In genomic region chr5:5421439-5421838, GRCm38 (mm10) we compare ENCODE assay signal across 24 mouse cellular contexts.
A peak's percentile ranks its signal among the peaks of the same experiment; 100 is the strongest.
DNase-seq lines count a peak whose midpoint lies in the region.
"Had no signal": no experiment of that assay in that cellular context is flagged by ENCODE, and none has a peak within 500 bp of the region (broad histone marks: within the 10 kb centered on the region; RNA-seq: fewer than 3 reads in every experiment).

No protein-coding gene starts in this region.

- no peaks in the 10 kb centered on the region for H3K27me3 ChIP-seq in splenic B cell, adult 2 months (ENCODE audit: control insufficient read depth, insufficient read depth, low read length, poor library complexity, severe bottlenecking)
- H3K27me3 ChIP-seq: embryonic facial prominence, embryonic 13.5 days; forebrain, embryonic 12.5 days; forebrain, embryonic 15.5 days; heart, embryonic 13.5 days; Patski had no signal

- no peaks in the 10 kb centered on the region for H3K36me3 ChIP-seq in splenic B cell, adult 2 months (ENCODE audit: control insufficient read depth, insufficient read depth, low read length, poor library complexity, severe bottlenecking)
- H3K36me3 ChIP-seq: embryonic facial prominence, embryonic 10.5 days; embryonic facial prominence, embryonic 13.5 days; forebrain, embryonic 12.5 days; forebrain, embryonic 15.5 days; heart, embryonic 10.5 days; heart, embryonic 13.5 days had no signal

- peak; percentile 32 for DNase-seq in A20 (ENCODE audit: low read depth, low spot score)
- peak; percentile 68 for DNase-seq in adipocyte (ENCODE audit: low spot score)
- peak; percentile 34 for DNase-seq in splenic B cell, adult 2 months (ENCODE audit: low read depth, low spot score)
- DNase-seq in right cerebral cortex, postnatal 25 days: no peak
- DNase-seq in thymus, postnatal 4 days: no peak
- DNase-seq in retina, embryonic 14.5 days (ENCODE audit: low spot score): no peak
- DNase-seq: adrenal gland, adult 2 months; adrenal gland, postnatal 14 days; cerebellum, adult 11-12 months; cerebellum, adult 8-10 months; cerebellum, postnatal 10 days; cerebellum, postnatal 36 days; embryo, embryonic 11 days; gastrocnemius, postnatal 25 days; heart, adult 2 months; heart, postnatal 14 days; heart, postnatal 4 days had no signal

Comparison
In these comparisons a context has a peak if more than half of its experiments do, and no peak if none do; other contexts are left out.
1. DNase-seq: peak in A20 (single experiment), adipocyte (single experiment) and splenic B cell, adult 2 months (single experiment); none in right cerebral cortex, postnatal 25 days (single experiment), thymus, postnatal 4 days (single experiment) and retina, embryonic 14.5 days (single experiment).